Mouse (Mus musculus) kidney, embryonic 16.5 days (tissue): ENCODE results near the gene Gm20661. TPM values are rescaled to one million over a fixed set of nuclear protein-coding genes. Genes with fewer than 3 reads are reported as not detected.
"Not testable (repeated sequence)": the region's sequence is repeated elsewhere in the genome, so short reads cannot be mapped to it uniquely, and the experiment has no call there.

Experiments used
- ATAC-seq: fragments of 200-750 bp; cut with Nextera tagmentation; 2 replicates; pipeline ENCODE4 v1.8.0; 2017; ENCODE audit warnings: moderate TSS enrichment; ENCODE audit not compliant: low FRiP score, low TSS enrichment
- H3K27ac ChIP-seq: fragments of 300-500 bp; sonication (generic); 2 replicates; pipeline ENCODE4 v1.5.1; 2014; ENCODE audit warnings: low read length
- H3K27me3 ChIP-seq: fragments of 300-500 bp; sonication (generic); 2 replicates; pipeline ENCODE4 v1.6.1; 2014; ENCODE audit warnings: low read length, control low read depth, mixed read lengths; ENCODE audit not compliant: insufficient read depth
- H3K36me3 ChIP-seq: fragments of 300-500 bp; sonication (generic); 2 replicates; pipeline ENCODE4 v1.6.1; 2014; ENCODE audit warnings: low read length, control low read depth, mixed read lengths; ENCODE audit not compliant: insufficient read depth
- H3K4me1 ChIP-seq: fragments of 300-500 bp; sonication (generic); 2 replicates; pipeline ENCODE4 v1.6.1; 2014; ENCODE audit warnings: low read length, control low read depth, mixed read lengths; ENCODE audit not compliant: insufficient read depth
- H3K4me2 ChIP-seq: fragments of 300-500 bp; sonication (generic); replicated peaks from 2 replicates; pipeline ENCODE4 v1.6.1; 2014; ENCODE audit warnings: low read depth, low read length
- H3K4me3 ChIP-seq: fragments of 300-500 bp; sonication (generic); 2 replicates; pipeline ENCODE4 v1.5.1; 2014; ENCODE audit warnings: mild to moderate bottlenecking, low read length
- H3K9ac ChIP-seq: fragments of 300-500 bp; sonication (generic); replicated peaks from 2 replicates; pipeline ENCODE4 v1.6.1; 2014; ENCODE audit warnings: low read length
- H3K9me3 ChIP-seq: fragments of 300-500 bp; sonication (generic); 2 replicates; pipeline ENCODE4 v1.6.1; 2016; ENCODE audit warnings: low read length, control low read depth
- WGBS: fragments of 180-500 bp; shearing (Covaris S2); extraction: QIAGEN DNeasy Blood & Tissue Kit; methylation state at CpG from one replicate; pipeline ENCODE4 v1.1.7; 2014; 5-methylcytosine and 5-hydroxymethylcytosine counted together
- polyA plus RNA-seq: library from polyadenylated mRNA; unstranded; fragments of >200 nt; fragmentation: Nextera tagmentation; extraction: Ambion mirVana; gene quantifications from 2 replicates; pipeline ENCODE4 v1.2.1, GENCODE M21; 2015

Gm20661 gene
- polyA plus RNA-seq, 1 experiment from 2014 or later, result 5.3 TPM

DNA sequence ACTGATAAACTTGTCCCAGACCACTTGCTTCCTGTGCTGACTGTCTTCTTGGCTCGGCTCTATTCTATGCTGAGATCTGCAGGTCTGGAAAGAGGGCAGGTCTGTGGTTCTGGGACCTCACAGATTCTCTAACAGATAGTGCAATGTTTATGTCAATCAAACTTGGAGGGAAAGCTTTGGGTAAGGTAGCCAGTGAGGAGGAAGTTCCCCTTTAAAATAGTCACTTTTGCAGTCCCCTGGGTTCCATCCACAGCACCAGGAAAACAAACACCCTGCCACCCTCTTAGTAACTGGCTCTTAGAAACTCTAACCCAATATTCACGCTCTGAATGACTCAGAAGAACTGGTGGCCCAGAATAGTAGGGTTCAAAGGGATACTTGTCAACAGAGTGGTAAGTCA, 11.6 kb downstream of the Gm20661 start:
- Histone ChIP-seq H3K4me3 (no peak overlapping the region), H3K9ac (no peak overlapping the region), H3K9me3 (no peaks in the 10 kb centered on the region), H3K27ac (no peak overlapping the region), H3K4me1 (no peaks in the 10 kb centered on the region), H3K36me3 (no peaks in the 10 kb centered on the region), H3K27me3 (no peaks in the 10 kb centered on the region), H3K4me2 (no peak overlapping the region)
- no peak for ATAC-seq
- 44% methylated on average over 2 of the region's 2 CpGs for WGBS

DNA sequence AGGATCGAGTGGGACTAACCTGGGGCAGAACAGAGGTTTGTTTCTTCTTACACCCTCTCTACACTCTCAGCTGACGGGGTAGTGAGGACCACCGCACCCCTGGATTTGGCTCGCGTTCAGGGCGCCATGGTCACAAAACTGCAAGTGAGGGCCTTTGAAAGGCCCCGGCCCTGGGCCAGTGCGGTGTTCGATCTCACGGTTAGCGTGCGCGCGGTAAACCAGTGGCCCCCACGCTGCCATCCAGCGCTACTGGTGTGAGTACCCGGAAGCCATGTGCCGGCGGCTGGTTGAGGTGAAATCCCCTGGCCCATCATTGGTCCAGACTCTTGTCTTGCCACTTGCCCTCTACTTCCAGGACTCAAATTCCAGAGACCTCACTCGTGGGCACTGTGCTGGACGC, 12.7 kb downstream of the Gm20661 start:
- no peak overlapping the region for H3K27ac ChIP-seq
- no peak overlapping the region for H3K9ac ChIP-seq
- 93% methylated on average over 21 of the region's 21 CpGs for WGBS
- H3K4me3 ChIP-seq, result no peak overlapping the region
- no peaks in the 10 kb centered on the region for H3K36me3 ChIP-seq
- no peak for ATAC-seq
- no peaks in the 10 kb centered on the region for H3K4me1 ChIP-seq
- H3K4me2 ChIP-seq, result no peak overlapping the region
- H3K27me3 ChIP-seq, result no peaks in the 10 kb centered on the region
- no peaks in the 10 kb centered on the region for H3K9me3 ChIP-seq

DNA sequence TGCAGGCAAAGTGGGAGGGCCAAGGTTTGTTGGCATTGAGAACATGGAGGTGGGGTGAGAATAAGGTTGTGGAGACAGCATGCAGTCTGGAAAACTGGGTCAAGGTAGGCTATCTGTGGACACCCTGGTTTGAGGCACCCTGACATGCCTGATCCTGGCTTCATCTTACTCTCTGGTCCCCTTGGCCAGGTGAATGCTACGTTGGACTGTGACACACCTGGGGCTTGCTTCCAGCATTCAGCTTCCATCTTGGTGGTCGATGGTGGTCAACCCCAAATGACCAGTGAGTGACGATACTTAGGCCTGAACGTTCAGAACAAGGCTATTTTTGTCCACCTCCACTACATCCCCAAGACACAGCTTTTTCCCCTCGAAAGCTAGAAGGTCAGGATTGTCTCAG, 13.2 kb downstream of the Gm20661 start, which contains the start of gene Gm20662:
Gene Gm20662 (plus strand): TSS at position 301 of the 400 bp plus-strand sequence.
- Histone ChIP-seq H3K4me3 (no peak within 1 kb of the TSS), H3K27me3 (no peaks in the 10 kb centered on the region), H3K9ac (no peak within 1 kb of the TSS), H3K4me1 (no peaks in the 10 kb centered on the region), H3K36me3 (no peaks in the 10 kb centered on the region), H3K4me2 (no peak within 1 kb of the TSS), H3K27ac (no peak within 1 kb of the TSS), H3K9me3 (no peaks in the 10 kb centered on the region)
- no peak for ATAC-seq
- 91% methylated on average over 5 of the region's 5 CpGs for WGBS

DNA sequence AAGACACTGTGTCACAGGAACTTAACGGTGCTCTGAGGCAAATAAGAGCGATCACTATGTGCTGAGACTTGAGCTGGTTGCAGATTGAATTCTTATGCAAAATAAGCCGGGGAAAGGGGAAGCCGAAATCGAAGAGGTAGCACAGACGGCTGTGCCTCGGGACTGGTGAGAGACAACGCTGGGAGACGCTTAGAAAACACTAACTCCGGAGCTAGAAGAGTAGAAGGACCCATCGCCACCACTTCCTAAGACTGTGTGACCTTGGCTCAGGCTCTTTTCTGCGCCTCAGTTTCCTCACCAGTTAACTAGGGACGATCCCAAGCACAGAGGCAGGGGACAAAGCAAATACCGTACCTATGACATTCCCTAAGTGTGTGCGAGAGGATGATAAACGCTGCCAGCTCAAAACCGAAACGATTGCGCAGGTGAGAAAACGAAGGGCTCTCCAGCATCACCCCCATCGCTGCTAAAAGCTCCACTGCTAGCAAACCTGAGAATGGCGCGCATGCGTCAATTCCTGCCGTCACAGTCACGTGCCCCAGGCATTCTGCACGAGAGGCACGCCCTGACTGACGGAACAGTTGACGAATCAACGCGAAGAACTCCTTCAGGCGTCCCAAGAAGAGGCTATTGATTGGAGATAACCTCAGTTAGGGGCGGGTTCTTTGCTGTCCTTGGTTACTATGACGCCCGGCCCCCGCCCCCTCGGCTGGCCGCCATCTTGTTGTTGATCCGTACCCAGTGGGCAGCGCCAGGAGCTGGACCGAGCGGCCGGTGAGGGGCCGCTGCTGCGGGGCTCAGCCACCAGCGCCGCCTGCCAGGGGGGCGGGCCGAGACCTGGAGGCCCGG, 19.3 kb downstream of the Gm20661 start, which contains the start of gene Ip6k1:
Gene Ip6k1 (plus strand): TSS at position 580 of the 849 bp plus-strand sequence.
- peak within 1 kb of the TSS; percentile 89 for H3K4me2 ChIP-seq
- no peaks in the 10 kb centered on the region for H3K36me3 ChIP-seq
- H3K9me3 ChIP-seq, result no peaks in the 10 kb centered on the region
- H3K27ac ChIP-seq, result peak within 1 kb of the TSS; percentile 83
- no peaks in the 10 kb centered on the region for H3K27me3 ChIP-seq
- ATAC-seq, result peak; percentile 99
- under 1% methylated on average over 51 of the region's 51 CpGs for WGBS
- H3K4me3 ChIP-seq, result peak within 1 kb of the TSS; percentile 65
- H3K4me1 ChIP-seq, result peaks cover 18% of the 10 kb centered on the region
- peak within 1 kb of the TSS; percentile 85 for H3K9ac ChIP-seq

DNA sequence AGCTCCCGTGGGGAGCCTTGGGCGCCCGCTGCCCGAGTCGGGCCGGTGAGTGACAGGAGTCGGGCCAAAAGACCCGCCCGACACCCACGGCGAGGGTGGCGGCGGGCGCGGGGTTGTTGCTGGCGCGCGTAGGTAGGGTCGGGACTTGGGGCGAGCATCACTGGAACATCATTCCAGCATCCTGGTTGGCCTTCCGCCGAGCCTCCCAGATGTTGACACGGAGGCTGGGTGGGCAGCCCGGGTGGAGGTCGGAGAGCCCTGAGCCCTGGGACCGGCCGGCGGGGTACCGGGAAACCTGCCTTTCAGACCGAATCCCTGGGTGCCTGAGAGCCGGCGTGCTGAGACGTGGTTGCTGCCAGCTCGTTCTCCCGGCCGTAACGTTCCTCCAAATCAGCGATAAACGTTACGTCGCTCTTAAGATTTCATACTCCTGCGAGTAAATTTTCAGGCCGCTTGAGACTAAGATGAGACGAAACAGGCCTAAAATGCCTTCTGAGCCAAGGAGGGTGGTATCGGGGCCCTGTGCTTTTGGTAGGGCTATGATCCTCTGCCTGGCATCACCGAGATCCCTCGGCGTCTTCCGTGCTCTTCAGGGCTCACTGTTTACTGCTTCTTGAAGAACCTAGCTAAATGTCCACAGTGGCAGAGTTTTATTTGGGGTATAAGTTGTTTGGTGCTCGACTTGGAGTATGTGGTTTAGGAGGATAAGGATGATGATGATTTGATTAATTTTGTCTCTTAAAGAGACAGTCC, 20.1 kb downstream of the Gm20661 start:
- WGBS, result under 1% methylated on average over 48 of the region's 50 CpGs
- ATAC-seq, result no peak; the same call in none of the 2 replicates

DNA sequence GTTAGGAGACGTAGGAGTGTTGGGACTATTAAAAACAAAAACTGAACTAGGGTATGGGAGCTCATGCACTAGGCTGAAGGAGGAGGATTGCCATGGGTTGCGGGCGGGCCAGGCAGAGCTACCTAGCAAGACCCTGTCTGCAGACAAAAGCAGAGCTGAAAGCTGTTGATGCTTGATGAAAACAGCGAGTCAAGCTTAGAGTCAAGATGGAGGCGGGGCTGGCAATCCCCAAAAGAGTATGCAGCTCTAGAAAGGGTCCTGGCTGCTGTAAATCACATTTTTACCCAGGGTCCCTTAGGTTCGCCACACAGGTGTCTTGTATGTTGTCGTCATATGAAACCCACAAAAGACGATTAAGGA, 20.7 kb downstream of the Gm20661 start:
- Histone ChIP-seq H3K27ac (peak overlapping the region; percentile 83), H3K9me3 (no peaks in the 10 kb centered on the region), H3K4me1 (peaks cover 18% of the 10 kb centered on the region), H3K4me2 (peak overlapping the region; percentile 89), H3K36me3 (no peaks in the 10 kb centered on the region), H3K27me3 (no peaks in the 10 kb centered on the region), H3K9ac (peak overlapping the region; percentile 84), H3K4me3 (peak overlapping the region; percentile 65)
- no peak for ATAC-seq
- WGBS, result 5% methylated on average over 8 of the region's 8 CpGs

More for the DNA sequence above, 20.1 kb downstream of the Gm20661 start:
- no peaks in the 10 kb centered on the region for H3K9me3 ChIP-seq
- H3K4me1 ChIP-seq, result peaks cover 18% of the 10 kb centered on the region
- peak overlapping the region; percentile 65 for H3K4me3 ChIP-seq
- H3K4me2 ChIP-seq, result peak overlapping the region; percentile 89
- H3K27me3 ChIP-seq, result no peaks in the 10 kb centered on the region
- no peaks in the 10 kb centered on the region for H3K36me3 ChIP-seq
- H3K27ac ChIP-seq, result peak overlapping the region; percentile 83
- H3K9ac ChIP-seq, result peak overlapping the region; percentile 84

DNA sequence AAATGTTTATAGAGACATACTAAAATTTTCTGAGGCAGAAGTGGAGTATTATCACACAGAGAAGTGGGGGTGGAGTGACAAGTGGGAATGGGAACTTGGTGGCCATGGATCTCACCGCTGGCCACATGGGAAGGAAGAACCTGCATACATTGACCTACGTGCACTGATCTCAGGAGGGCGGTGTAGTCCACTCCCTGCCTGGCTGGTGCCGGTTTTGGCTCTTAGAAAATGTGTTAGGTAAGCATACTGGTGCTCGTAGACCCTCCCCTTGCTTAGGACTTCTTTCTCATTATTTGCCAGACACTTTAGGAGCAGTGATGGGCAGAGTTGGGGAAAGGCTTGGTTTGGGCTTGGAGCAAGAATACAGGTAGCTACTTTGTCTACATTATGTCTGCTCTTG, 25.2 kb downstream of the Gm20661 start:
- H3K27ac ChIP-seq, result no peak overlapping the region
- no peak for ATAC-seq
- no peaks in the 10 kb centered on the region for H3K27me3 ChIP-seq
- H3K4me1 ChIP-seq, result peaks cover 14% of the 10 kb centered on the region
- H3K9ac ChIP-seq, result no peak overlapping the region
- H3K9me3 ChIP-seq, result no peaks in the 10 kb centered on the region
- no peak overlapping the region for H3K4me3 ChIP-seq
- H3K4me2 ChIP-seq, result no peak overlapping the region
- H3K36me3 ChIP-seq, result peaks cover 6% of the 10 kb centered on the region; the same call in 1 of the 2 replicates
- WGBS, result 89% methylated on average over 5 of the region's 5 CpGs

DNA sequence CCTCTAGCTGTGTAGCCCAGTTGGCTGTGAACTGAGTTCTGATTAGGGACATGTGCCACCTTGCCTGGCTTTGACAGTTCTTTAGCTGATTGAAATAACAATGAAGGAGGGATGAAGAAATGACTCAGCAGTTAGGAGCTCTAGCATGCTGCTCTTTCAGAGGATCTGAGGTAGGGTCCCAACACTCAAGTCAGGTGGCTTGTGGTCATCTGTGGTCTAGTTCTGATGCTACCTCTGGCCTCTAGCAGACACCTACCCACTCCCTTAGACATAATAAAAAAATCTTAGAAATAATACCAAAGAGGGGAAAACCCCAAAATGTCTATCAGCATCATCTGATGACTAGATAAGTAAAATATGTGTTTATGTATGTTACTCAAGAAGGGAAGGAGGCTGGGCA, 27.5 kb downstream of the Gm20661 start:
- H3K4me3 ChIP-seq, result no peak overlapping the region
- H3K4me2 ChIP-seq, result no peak overlapping the region
- H3K4me1 ChIP-seq, result no peaks in the 10 kb centered on the region
- no peak overlapping the region for H3K27ac ChIP-seq
- H3K27me3 ChIP-seq, result no peaks in the 10 kb centered on the region
- H3K9me3 ChIP-seq, result no peaks in the 10 kb centered on the region
- H3K9ac ChIP-seq, result no peak overlapping the region
- no peak for ATAC-seq
- peaks cover 6% of the 10 kb centered on the region; the same call in 1 of the 2 replicates for H3K36me3 ChIP-seq

DNA sequence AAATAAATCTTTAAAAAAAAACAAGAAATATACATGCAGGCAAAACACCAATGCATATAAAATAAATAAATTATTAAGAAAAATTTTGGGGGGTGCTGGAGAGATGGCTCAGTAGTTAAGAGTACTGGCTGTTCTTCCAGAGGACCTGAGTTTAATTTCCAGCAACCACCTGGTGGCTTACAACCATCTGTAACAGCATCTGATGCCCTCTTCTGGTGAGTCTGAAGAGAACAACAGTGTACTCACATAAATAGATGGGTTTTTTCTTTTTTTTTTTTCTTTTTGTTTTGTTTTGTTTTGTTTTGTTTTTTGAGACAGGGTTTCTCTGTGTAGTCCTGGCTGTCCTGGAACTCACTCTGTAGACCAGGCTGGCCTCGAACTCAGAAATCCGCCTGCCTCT, 30.7 kb downstream of the Gm20661 start:
- H3K36me3 ChIP-seq, H3K4me1 ChIP-seq, H3K4me2 ChIP-seq, H3K9ac ChIP-seq, H3K9me3 ChIP-seq, H3K27ac ChIP-seq, H3K27me3 ChIP-seq, H3K4me3 ChIP-seq, ATAC-seq: not testable (repeated sequence)
- 97% methylated on average over 2 of the region's 2 CpGs for whole genome bisulfite sequencing

DNA sequence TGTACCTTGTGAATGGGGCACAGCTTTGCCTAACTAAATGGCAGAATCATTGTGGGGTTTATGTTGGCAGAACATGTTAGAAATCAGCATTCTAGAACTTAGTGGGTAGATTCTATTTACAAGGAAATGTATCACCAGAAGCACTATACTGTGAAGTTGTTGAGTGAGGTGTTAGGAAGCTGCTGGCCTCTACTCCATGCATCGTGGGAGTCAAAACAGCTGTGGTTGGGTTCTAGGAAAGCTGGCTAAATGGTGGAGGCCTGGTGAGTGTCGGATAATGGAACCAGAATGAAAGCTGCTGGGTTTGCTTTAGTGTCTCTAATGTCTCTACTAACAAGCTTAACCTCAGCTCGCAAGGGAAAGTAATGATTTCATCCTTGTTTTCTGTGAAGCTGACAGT, 34.3 kb downstream of the Gm20661 start:
- H3K9ac ChIP-seq, result no peak overlapping the region
- H3K4me3 ChIP-seq, result no peak overlapping the region
- H3K36me3 ChIP-seq, result peaks cover 9% of the 10 kb centered on the region; the same call in 1 of the 2 replicates
- no peaks in the 10 kb centered on the region for H3K4me1 ChIP-seq
- ATAC-seq, result no peak
- H3K9me3 ChIP-seq, result no peaks in the 10 kb centered on the region
- WGBS, result 81% methylated on average over 3 of the region's 3 CpGs
- H3K4me2 ChIP-seq, result no peak overlapping the region
- H3K27ac ChIP-seq, result no peak overlapping the region
- H3K27me3 ChIP-seq, result no peaks in the 10 kb centered on the region
